ENCODE assay signal across 22 mouse cellular contexts in genomic region chr2:181033310-181033709, GRCm38 (mm10). TPM values are rescaled to one million over a fixed set of nuclear protein-coding genes. Genes with fewer than 3 reads are reported as not detected.
A peak's percentile ranks its signal among the peaks of the same experiment; 100 is the strongest.
DNase-seq lines count a peak whose midpoint lies in the region; ATAC-seq and TF ChIP-seq lines count a peak whose summit lies in the region.
"Had no signal": no experiment of that assay in that cellular context is flagged by ENCODE, and none has a peak within 500 bp of the region (broad histone marks: within the 10 kb centered on the region; RNA-seq: fewer than 3 reads in every experiment).

No protein-coding gene starts in this region.

- no peak overlapping the region for H3K27ac ChIP-seq in heart, postnatal 0 days (ENCODE audit: low read depth)
- no peak overlapping the region for H3K27ac ChIP-seq in heart, embryonic 11.5 days (ENCODE audit: low read depth, low read length)
- no peak overlapping the region for H3K27ac ChIP-seq in lung, postnatal 0 days (ENCODE audit: low read length)
- H3K27ac ChIP-seq in stomach, postnatal 0 days (replicated peaks): no peak overlapping the region
- H3K27ac ChIP-seq: embryonic facial prominence, embryonic 12.5 days; hindbrain, embryonic 15.5 days; midbrain, embryonic 15.5 days had no signal

- DNase-seq in heart, postnatal 0 days (ENCODE audit: low spot score): peak; percentile 36
- peak; percentile 35 for DNase-seq in lung, postnatal 0 days (ENCODE audit: low spot score)
- DNase-seq in lung, adult 18-20 months: no peak
- peak; percentile 5 for DNase-seq in lung, postnatal 14 days
- DNase-seq in stomach, postnatal 0 days (ENCODE audit: low spot score): peak; percentile 47
- no peak for DNase-seq in kidney, postnatal 14 days
- DNase-seq: cerebellum, adult 2 months; gastrocnemius, postnatal 14 days; kidney, postnatal 4 days; layer of hippocampus, adult 9-11 months; left cerebral cortex, postnatal 4 days; liver; thymus, postnatal 14 days had no signal

- TF ChIP-seq EP300 in heart, postnatal 0 days (IDR thresholded peaks at IDR 0.05; ENCODE audit: low read depth): no peak
- TF ChIP-seq EP300 in lung, postnatal 0 days (IDR thresholded peaks at IDR 0.05): no peak
- TF ChIP-seq EP300 in stomach, postnatal 0 days (optimal IDR thresholded peaks at IDR 0.05): no peak

- no peaks in the 10 kb centered on the region for H3K36me3 ChIP-seq in heart, postnatal 0 days (replicated peaks; ENCODE audit: control insufficient read depth, insufficient read depth, low read length)
- H3K36me3 ChIP-seq in heart, embryonic 11.5 days (ENCODE audit: control insufficient read depth, insufficient read depth, low read length): no peaks in the 10 kb centered on the region
- no peaks in the 10 kb centered on the region for H3K36me3 ChIP-seq in lung, postnatal 0 days (ENCODE audit: insufficient read depth, low read length)
- H3K36me3 ChIP-seq in stomach, postnatal 0 days (ENCODE audit: control insufficient read depth, insufficient read depth, low read length): no peaks in the 10 kb centered on the region
- H3K36me3 ChIP-seq: embryonic facial prominence, embryonic 12.5 days; hindbrain, embryonic 15.5 days; midbrain, embryonic 15.5 days had no signal

- 0 out of 2 replicates have a peak, but pooled peaks cover 10% of the 10 kb centered on the region for H3K4me1 ChIP-seq in heart, postnatal 0 days (ENCODE audit: control insufficient read depth, insufficient read depth)
- H3K4me1 ChIP-seq in heart, embryonic 11.5 days (ENCODE audit: control insufficient read depth, insufficient read depth, low read length): peaks cover 9% of the 10 kb centered on the region
- no peaks in the 10 kb centered on the region for H3K4me1 ChIP-seq in lung, postnatal 0 days (ENCODE audit: insufficient read depth, low read depth, low read length)
- H3K4me1 ChIP-seq in stomach, postnatal 0 days (replicated peaks; ENCODE audit: control insufficient read depth, insufficient read depth): no peaks in the 10 kb centered on the region

- no peak overlapping the region for H3K4me2 ChIP-seq in heart, postnatal 0 days (ENCODE audit: low read depth, low read length)
- no peak overlapping the region for H3K4me2 ChIP-seq in heart, embryonic 11.5 days
- H3K4me2 ChIP-seq in lung, postnatal 0 days (replicated peaks; ENCODE audit: low read depth, low read length): no peak overlapping the region
- H3K4me2 ChIP-seq in stomach, postnatal 0 days (replicated peaks; ENCODE audit: low read depth): no peak overlapping the region
- H3K4me2 ChIP-seq: embryonic facial prominence, embryonic 12.5 days; hindbrain, embryonic 15.5 days; midbrain, embryonic 15.5 days had no signal

- H3K9me3 ChIP-seq in heart, postnatal 0 days (replicated peaks; ENCODE audit: control insufficient read depth, low read length): no peaks in the 10 kb centered on the region
- H3K9me3 ChIP-seq in heart, embryonic 11.5 days (replicated peaks; ENCODE audit: control insufficient read depth, low read length): no peaks in the 10 kb centered on the region
- H3K9me3 ChIP-seq in lung, postnatal 0 days (ENCODE audit: low read length): no peaks in the 10 kb centered on the region
- no peaks in the 10 kb centered on the region for H3K9me3 ChIP-seq in stomach, postnatal 0 days (ENCODE audit: control insufficient read depth, low read length)
- H3K9me3 ChIP-seq: embryonic facial prominence, embryonic 12.5 days; hindbrain, embryonic 15.5 days; midbrain, embryonic 15.5 days had no signal

- no peak for TF ChIP-seq CTCF in heart, postnatal 0 days (IDR thresholded peaks at IDR 0.05; ENCODE audit: low read depth)
- TF ChIP-seq CTCF in lung, postnatal 0 days (IDR thresholded peaks at IDR 0.05): no peak
- no peak for TF ChIP-seq CTCF in stomach, postnatal 0 days (IDR thresholded peaks at IDR 0.05; ENCODE audit: low read depth)

- no peak overlapping the region for H3K9ac ChIP-seq in heart, postnatal 0 days (replicated peaks; ENCODE audit: low read depth, low read length)
- no peak overlapping the region for H3K9ac ChIP-seq in heart, embryonic 11.5 days (ENCODE audit: low read depth, low read length)
- H3K9ac ChIP-seq in lung, postnatal 0 days (replicated peaks; ENCODE audit: low read depth): no peak overlapping the region
- no peak overlapping the region for H3K9ac ChIP-seq in stomach, postnatal 0 days (ENCODE audit: low read length)
- H3K9ac ChIP-seq: embryonic facial prominence, embryonic 12.5 days; hindbrain, embryonic 15.5 days; midbrain, embryonic 15.5 days had no signal

- ATAC-seq in heart, postnatal 0 days (ENCODE audit: insufficient read depth, low read depth): peak; percentile 49; the same call in 1 of the 2 replicates
- ATAC-seq in heart, embryonic 11.5 days (replicated peaks; ENCODE audit: insufficient number of reproducible peaks, low FRiP score, low TSS enrichment): no peak
- no peak for ATAC-seq in lung, postnatal 0 days
- 0 out of 2 replicates have a peak, but pooled peaks have one; percentile 34 for ATAC-seq in stomach, postnatal 0 days (ENCODE audit: low FRiP score, low TSS enrichment)
- ATAC-seq: forebrain, embryonic 14.5 days; intestine, embryonic 16.5 days; midbrain, embryonic 15.5 days had no signal

- no peak overlapping the region for H3K4me3 ChIP-seq in heart, postnatal 0 days (ENCODE audit: low read depth, low read length)
- no peak overlapping the region for H3K4me3 ChIP-seq in heart, embryonic 11.5 days (ENCODE audit: low read depth, low read length)
- H3K4me3 ChIP-seq in lung, postnatal 0 days (ENCODE audit: low read depth, low read length): no peak overlapping the region
- H3K4me3 ChIP-seq in stomach, postnatal 0 days (ENCODE audit: low read depth, low read length): no peak overlapping the region
- H3K4me3 ChIP-seq: embryonic facial prominence, embryonic 12.5 days; hindbrain, embryonic 15.5 days; left cerebral cortex, adult 2 months; midbrain, embryonic 15.5 days; myocyte had no signal

- WGBS in heart, postnatal 0 days: 15% methylated on average over 6 of the region's 6 CpGs
- 25% methylated on average over 6 of the region's 6 CpGs for WGBS in heart, embryonic 11.5 days (ENCODE audit: insufficient replicate concordance)
- 31% methylated on average over 6 of the region's 6 CpGs for WGBS in lung, postnatal 0 days
- WGBS in stomach, postnatal 0 days: 40% methylated on average over 6 of the region's 6 CpGs

- H3K27me3 ChIP-seq in heart, postnatal 0 days (ENCODE audit: control insufficient read depth, insufficient read depth, low read length): peaks cover 84% of the 10 kb centered on the region
- peaks cover 88% of the 10 kb centered on the region for H3K27me3 ChIP-seq in heart, embryonic 11.5 days (ENCODE audit: control insufficient read depth, insufficient read depth, low read length)
- H3K27me3 ChIP-seq in lung, postnatal 0 days (replicated peaks; ENCODE audit: insufficient read depth, low read length): peaks cover 6% of the 10 kb centered on the region; the same call in 1 of the 2 replicates
- H3K27me3 ChIP-seq in stomach, postnatal 0 days (ENCODE audit: control insufficient read depth, insufficient read depth, low read length): peaks cover 3% of the 10 kb centered on the region; the same call in 1 of the 2 replicates
- H3K27me3 ChIP-seq: hindbrain, embryonic 15.5 days; midbrain, embryonic 15.5 days had no signal

RNA-seq across cellular contexts. Expression of gene Chrna4, which starts 10.0 kb away (rescaled TPM):
- total RNA-seq in heart, postnatal 0 days (2014; rRNA removed; ENCODE audit: low replicate concordance): 0.81 TPM in 1 of 2 replicates, not detected in the other
- polyA plus RNA-seq in heart, postnatal 0 days (2015; fragmentation: Nextera tagmentation; extraction: Ambion mirVana): 0.05 and 0.12 TPM in 2 replicates
- polyA plus RNA-seq in heart, embryonic 11.5 days (2014; fragmentation: Nextera tagmentation; extraction: Ambion mirVana): 0.28 and 0.70 TPM in 2 replicates
- polyA plus RNA-seq in lung, postnatal 0 days (2015; fragmentation: Nextera tagmentation; extraction: Ambion mirVana): 0.04 and 0.15 TPM in 2 replicates
- 0.18 and 0.22 TPM in 2 replicates for polyA plus RNA-seq in stomach, postnatal 0 days (2015; fragmentation: Nextera tagmentation; extraction: Ambion mirVana)
- total RNA-seq: megakaryocyte-erythroid progenitor cell, adult 5-6 weeks had no signal
- polyA plus RNA-seq: myocyte had no signal

RNA-seq across cellular contexts. Expression of gene Col20a1, which starts 47.0 kb away (rescaled TPM):
- total RNA-seq in heart, postnatal 0 days (2014; rRNA removed; ENCODE audit: low replicate concordance): 0.15 and 2.0 TPM in 2 replicates
- polyA plus RNA-seq in heart, postnatal 0 days (2015; fragmentation: Nextera tagmentation; extraction: Ambion mirVana): 0.05 TPM in 2 replicates
- 0.17 and 0.30 TPM in 2 replicates for polyA plus RNA-seq in heart, embryonic 11.5 days (2014; fragmentation: Nextera tagmentation; extraction: Ambion mirVana)
- polyA plus RNA-seq in lung, postnatal 0 days (2015; fragmentation: Nextera tagmentation; extraction: Ambion mirVana): 0.20 and 0.30 TPM in 2 replicates
- polyA plus RNA-seq in stomach, postnatal 0 days (2015; fragmentation: Nextera tagmentation; extraction: Ambion mirVana): 0.98 and 1.3 TPM in 2 replicates

Comparison
In these comparisons a context has a peak if more than half of its experiments do, and no peak if none do; other contexts are left out.
1. ATAC-seq: peak in heart, postnatal 0 days (single experiment) and stomach, postnatal 0 days (single experiment); none in heart, embryonic 11.5 days (single experiment) and lung, postnatal 0 days (single experiment).
2. DNase-seq: peak in heart, postnatal 0 days (single experiment), lung, postnatal 0 days (single experiment), lung, postnatal 14 days (single experiment) and stomach, postnatal 0 days (single experiment); none in lung, adult 18-20 months (0 of 2) and kidney, postnatal 14 days (single experiment).